Mouse (Mus musculus) neural tube, embryonic 14.5 days (tissue): ENCODE results near the gene Jak2. TPM values are rescaled to one million over a fixed set of nuclear protein-coding genes. Genes with fewer than 3 reads are reported as not detected.

Experiments
- ATAC-seq: fragments of 200-750 bp; cut with Nextera tagmentation; 2 replicates; pipeline ENCODE4 v1.8.0; 2017; ENCODE audit warnings: low read depth, mild to moderate bottlenecking, moderate TSS enrichment, moderate library complexity
- H3K27ac ChIP-seq: fragments of 300-500 bp; sonication (generic); 2 replicates; pipeline ENCODE4 v1.5.1; 2014; ENCODE audit warnings: low read depth, mild to moderate bottlenecking, control low read depth, low read length, moderate library complexity, mixed read lengths
- H3K27me3 ChIP-seq: fragments of 300-500 bp; sonication (generic); 2 replicates; pipeline ENCODE4 v1.6.1; 2014; ENCODE audit warnings: low read length; ENCODE audit not compliant: control insufficient read depth, insufficient read depth
- H3K36me3 ChIP-seq: fragments of 300-500 bp; sonication (generic); 2 replicates; pipeline ENCODE4 v1.6.1; 2014; ENCODE audit warnings: low read length, mixed read lengths; ENCODE audit not compliant: control insufficient read depth, insufficient read depth
- H3K4me1 ChIP-seq: fragments of 300-500 bp; sonication (generic); 2 replicates; pipeline ENCODE4 v1.6.1; 2014; ENCODE audit warnings: low read length; ENCODE audit not compliant: control insufficient read depth, insufficient read depth
- H3K4me2 ChIP-seq: fragments of 300-500 bp; sonication (generic); 2 replicates; pipeline ENCODE4 v1.6.1; 2014; ENCODE audit warnings: mild to moderate bottlenecking, low read depth, low read length, control low read depth
- H3K4me3 ChIP-seq: fragments of 300-500 bp; sonication (generic); 2 replicates; pipeline ENCODE4 v1.5.1; 2014; ENCODE audit warnings: low read depth, low read length, control low read depth, mixed read lengths
- H3K9ac ChIP-seq: fragments of 300-500 bp; sonication (generic); replicated peaks from 2 replicates; pipeline ENCODE4 v1.6.1; 2014; ENCODE audit warnings: low read depth, mild to moderate bottlenecking, control low read depth, low read length, mixed read lengths
- H3K9me3 ChIP-seq: fragments of 300-500 bp; sonication (generic); 2 replicates; pipeline ENCODE4 v1.6.1; 2016; ENCODE audit warnings: low read length; ENCODE audit not compliant: control insufficient read depth
- WGBS: fragments of 180-500 bp; shearing (Covaris S2); extraction: QIAGEN DNeasy Blood & Tissue Kit; methylation state at CpG from one replicate; pipeline ENCODE4 v1.1.7; 2014; 5-methylcytosine and 5-hydroxymethylcytosine counted together
- polyA plus RNA-seq: library from polyadenylated mRNA; unstranded; fragments of >200 nt; fragmentation: Nextera tagmentation; extraction: Ambion mirVana; gene quantifications from 2 replicates; pipeline ENCODE4 v1.2.1, GENCODE M21; 2014

Gene Jak2
- 18.5 and 22.0 TPM in 2 replicates for polyA plus RNA-seq

DNA sequence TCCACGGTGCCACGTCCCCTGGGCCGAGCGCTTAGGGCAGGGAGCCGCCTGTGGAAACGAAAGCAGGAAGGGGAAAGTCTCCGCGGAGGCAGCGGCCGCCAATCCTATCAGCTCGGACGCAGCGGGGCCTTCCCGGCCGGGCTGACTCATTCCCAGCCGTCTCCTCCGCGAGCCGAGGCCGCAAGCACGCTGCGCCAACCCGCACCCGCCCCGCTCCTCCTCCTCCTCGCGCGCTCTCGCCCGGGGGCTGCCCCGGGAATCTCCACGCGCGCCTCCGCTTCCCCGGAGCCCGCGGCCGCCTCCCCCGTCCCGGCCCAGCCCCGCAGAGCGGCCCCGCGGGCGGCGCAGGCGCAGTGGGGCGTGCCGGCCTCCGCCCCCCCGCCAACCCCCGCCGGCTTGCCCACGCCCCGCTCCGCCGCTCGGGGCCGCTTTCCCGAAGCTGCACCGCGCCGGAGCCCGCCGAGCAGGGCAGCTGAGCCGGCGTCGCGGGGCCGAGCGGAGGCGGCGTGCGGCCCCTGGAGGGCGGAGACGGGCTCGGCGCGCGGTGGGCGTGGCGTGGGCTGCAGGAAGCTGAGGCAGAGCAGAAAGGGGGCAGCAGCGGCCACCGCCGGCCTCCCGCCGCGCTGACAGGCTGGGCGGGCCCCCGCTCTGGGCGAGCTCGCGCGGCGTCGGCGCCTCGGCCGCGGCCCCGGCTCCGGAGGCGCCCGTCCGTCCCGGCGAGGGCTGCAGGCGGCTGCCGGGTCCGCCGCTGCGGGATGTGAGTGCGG lies at the start of gene Jak2:
Gene Jak2, plus strand, starts transcription at position 638 of the 767 bp plus-strand sequence.
- ATAC-seq: peak; percentile 94
- Histone ChIP-seq H3K27ac (peak within 1 kb of the TSS; percentile 95), H3K4me3 (peak within 1 kb of the TSS; percentile 97), H3K36me3 (no peaks in the 10 kb centered on the region), H3K4me2 (peak within 1 kb of the TSS; percentile 75), H3K9me3 (no peaks in the 10 kb centered on the region), H3K9ac (peak within 1 kb of the TSS; percentile 99), H3K4me1 (peaks cover 38% of the 10 kb centered on the region), H3K27me3 (no peaks in the 10 kb centered on the region)
- WGBS: under 1% methylated on average over 45 of the region's 114 CpGs

DNA sequence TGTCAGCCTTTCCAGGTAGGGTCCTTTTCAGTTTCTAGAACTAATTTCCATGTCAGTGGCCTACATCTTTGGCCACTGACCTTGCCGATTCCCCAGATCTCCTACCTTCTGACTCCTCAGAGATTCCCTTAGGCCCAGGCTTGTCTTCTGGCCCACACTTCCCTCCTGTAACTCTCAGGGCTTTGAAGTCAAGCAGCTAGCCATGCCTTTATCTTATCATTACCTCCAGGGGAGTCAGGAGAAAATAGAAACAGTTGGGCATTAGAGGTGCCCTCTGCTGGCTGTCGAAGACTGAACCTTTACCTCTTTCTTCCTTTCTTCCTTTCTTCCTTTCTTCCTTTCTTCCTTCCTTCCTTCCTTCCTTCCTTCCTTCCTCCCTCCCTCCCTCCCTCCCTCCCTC lies 48.3 kb upstream of the Jak2 start:
- 70% methylated on average over 2 of the region's 2 CpGs for WGBS
- no peaks in the 10 kb centered on the region for H3K27me3 ChIP-seq
- H3K4me1 ChIP-seq: no peaks in the 10 kb centered on the region
- no peak for ATAC-seq
- H3K4me2 ChIP-seq: no peak overlapping the region
- no peak overlapping the region for H3K27ac ChIP-seq
- H3K36me3 ChIP-seq: no peaks in the 10 kb centered on the region
- no peaks in the 10 kb centered on the region for H3K9me3 ChIP-seq
- no peak overlapping the region for H3K9ac ChIP-seq
- H3K4me3 ChIP-seq: no peak overlapping the region

DNA sequence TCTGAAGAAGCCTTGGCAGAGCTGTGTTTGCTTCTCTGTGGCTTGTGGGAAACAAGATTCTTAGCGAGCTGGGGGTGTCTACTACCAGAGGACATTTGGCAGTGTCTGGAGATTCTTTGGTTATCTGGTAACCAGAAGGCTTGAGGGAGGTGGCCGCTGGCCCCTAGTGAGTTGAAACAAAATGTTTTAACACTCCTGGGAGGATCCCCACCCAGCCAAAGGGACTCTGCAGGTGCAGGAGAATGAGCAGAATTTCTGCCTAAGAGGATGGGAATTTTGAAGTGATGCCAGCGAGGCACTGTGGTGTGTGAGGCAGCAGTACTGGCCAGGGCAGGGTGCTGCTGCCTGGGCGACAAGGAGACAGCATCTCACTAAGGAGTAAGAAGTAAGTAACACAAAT lies 47.0 kb upstream of the Jak2 start:
- no peak overlapping the region for H3K4me2 ChIP-seq
- no peak overlapping the region for H3K9ac ChIP-seq
- no peaks in the 10 kb centered on the region for H3K36me3 ChIP-seq
- no peaks in the 10 kb centered on the region for H3K27me3 ChIP-seq
- ATAC-seq: no peak
- no peak overlapping the region for H3K4me3 ChIP-seq
- H3K4me1 ChIP-seq: no peaks in the 10 kb centered on the region
- no peaks in the 10 kb centered on the region for H3K9me3 ChIP-seq
- WGBS: 84% methylated on average over 4 of the region's 4 CpGs
- H3K27ac ChIP-seq: no peak overlapping the region

DNA sequence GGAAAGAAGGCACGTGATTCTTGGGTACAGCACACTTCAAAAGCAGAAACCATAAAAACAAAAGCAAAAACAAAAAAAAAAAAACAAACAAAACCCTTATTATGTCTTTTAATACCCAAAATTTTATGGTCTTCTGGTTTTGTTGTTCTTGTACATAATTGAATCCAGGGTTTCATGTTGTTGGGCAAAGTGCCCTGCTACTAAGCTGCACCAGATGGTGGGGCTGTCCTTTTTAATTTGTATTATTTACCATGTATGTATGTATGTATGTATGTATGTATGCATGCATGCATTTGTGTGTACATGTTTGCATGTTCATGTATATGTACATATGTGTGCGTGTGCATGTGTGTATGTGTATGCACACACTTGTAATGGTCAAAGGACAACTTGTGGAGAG lies 46.4 kb upstream of the Jak2 start:
- H3K36me3 ChIP-seq: no peaks in the 10 kb centered on the region
- ATAC-seq: no peak
- no peak overlapping the region for H3K4me2 ChIP-seq
- no peak overlapping the region for H3K9ac ChIP-seq
- H3K27ac ChIP-seq: no peak overlapping the region
- no peaks in the 10 kb centered on the region for H3K4me1 ChIP-seq
- no peak overlapping the region for H3K4me3 ChIP-seq
- no peaks in the 10 kb centered on the region for H3K9me3 ChIP-seq
- no peaks in the 10 kb centered on the region for H3K27me3 ChIP-seq
- WGBS: 78% methylated on average over 2 of the region's 2 CpGs

DNA sequence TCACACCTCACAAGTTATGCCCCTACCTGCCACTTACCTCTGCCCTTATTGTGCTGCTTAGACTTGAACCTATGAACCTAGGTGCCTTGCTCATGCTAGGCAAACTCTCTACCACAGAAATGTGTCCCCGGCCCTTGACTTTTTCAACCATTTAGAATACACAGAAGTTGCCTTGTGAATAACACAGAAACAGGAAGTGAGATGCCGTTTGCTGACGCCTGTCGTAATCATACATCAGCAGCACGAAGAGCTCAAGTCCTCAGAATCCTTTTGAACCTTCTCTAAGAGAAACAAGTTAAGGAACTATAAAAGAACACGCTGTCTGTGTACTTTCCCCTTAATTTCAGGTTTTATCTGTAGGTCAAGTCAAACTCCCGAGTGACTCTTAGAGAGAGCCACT lies 41.7 kb upstream of the Jak2 start:
- no peaks in the 10 kb centered on the region for H3K36me3 ChIP-seq
- H3K4me2 ChIP-seq: no peak overlapping the region
- H3K9ac ChIP-seq: no peak overlapping the region
- no peaks in the 10 kb centered on the region for H3K4me1 ChIP-seq
- H3K9me3 ChIP-seq: no peaks in the 10 kb centered on the region
- no peaks in the 10 kb centered on the region for H3K27me3 ChIP-seq
- H3K4me3 ChIP-seq: no peak overlapping the region
- no peak overlapping the region for H3K27ac ChIP-seq
- ATAC-seq: no peak
- WGBS: 89% methylated on average over 7 of the region's 7 CpGs

DNA sequence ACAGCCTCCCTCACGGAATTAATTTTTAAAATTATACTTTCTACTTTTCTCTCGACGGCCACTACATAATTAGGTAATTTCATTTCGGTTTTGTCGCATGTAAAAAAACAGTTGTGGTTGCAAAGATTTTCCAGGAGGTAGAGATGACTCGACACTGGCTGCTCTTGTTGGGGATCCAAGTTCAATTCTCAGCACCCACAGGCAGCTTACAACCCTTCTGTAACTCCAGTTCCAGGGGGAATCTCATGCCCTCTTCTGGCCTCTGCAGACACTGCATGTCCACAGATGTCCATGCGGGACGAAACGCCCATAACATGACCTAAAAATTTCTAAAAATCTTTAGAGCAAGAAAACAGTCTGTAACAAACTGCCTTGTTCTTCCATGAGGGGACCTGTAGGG lies 41.3 kb upstream of the Jak2 start:
- Histone ChIP-seq H3K27ac (no peak overlapping the region), H3K4me1 (no peaks in the 10 kb centered on the region), H3K36me3 (no peaks in the 10 kb centered on the region), H3K9ac (no peak overlapping the region), H3K4me2 (no peak overlapping the region), H3K9me3 (no peaks in the 10 kb centered on the region), H3K4me3 (no peak overlapping the region), H3K27me3 (no peaks in the 10 kb centered on the region)
- no peak for ATAC-seq
- 93% methylated on average over 9 of the region's 9 CpGs for WGBS

DNA sequence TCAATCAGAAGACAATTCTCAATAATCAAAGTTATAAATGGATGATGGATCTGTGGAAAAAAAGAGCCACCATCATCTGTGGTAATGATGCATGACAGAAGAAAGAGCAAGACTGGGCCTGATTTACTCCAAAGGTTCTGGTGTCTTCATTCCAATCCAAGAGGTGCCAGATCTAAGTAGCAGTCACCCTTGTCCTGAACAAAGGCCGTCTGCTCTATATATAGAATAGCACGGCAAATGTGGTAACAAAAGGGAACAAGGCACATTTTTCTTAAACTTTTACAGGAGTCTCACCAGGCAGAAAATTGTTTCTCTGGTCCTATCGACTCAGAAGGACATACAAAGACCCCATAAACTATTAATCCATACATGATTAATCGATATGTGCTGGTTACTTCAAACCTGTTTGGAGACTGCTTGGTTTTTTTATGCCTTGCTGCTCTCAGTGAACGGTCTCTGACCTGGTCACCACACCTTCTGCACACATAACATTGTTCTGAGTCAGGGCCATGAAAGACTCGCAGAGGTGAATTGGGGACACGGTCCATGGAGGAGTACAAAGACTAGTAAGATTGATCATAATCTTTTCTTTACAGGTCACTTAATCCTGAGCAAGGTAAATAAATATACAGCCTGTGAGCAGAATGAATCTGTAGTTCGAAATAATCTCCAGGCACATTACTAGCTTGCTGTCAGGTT lies 35.7 kb upstream of the Jak2 start:
- H3K36me3 ChIP-seq: no peaks in the 10 kb centered on the region
- no peak overlapping the region for H3K4me2 ChIP-seq
- no peak overlapping the region for H3K4me3 ChIP-seq
- no peak overlapping the region for H3K9ac ChIP-seq
- H3K27me3 ChIP-seq: no peaks in the 10 kb centered on the region
- WGBS: 47% methylated on average over 8 of the region's 8 CpGs
- H3K9me3 ChIP-seq: no peaks in the 10 kb centered on the region
- H3K27ac ChIP-seq: no peak overlapping the region
- H3K4me1 ChIP-seq: no peaks in the 10 kb centered on the region
- no peak for ATAC-seq

DNA sequence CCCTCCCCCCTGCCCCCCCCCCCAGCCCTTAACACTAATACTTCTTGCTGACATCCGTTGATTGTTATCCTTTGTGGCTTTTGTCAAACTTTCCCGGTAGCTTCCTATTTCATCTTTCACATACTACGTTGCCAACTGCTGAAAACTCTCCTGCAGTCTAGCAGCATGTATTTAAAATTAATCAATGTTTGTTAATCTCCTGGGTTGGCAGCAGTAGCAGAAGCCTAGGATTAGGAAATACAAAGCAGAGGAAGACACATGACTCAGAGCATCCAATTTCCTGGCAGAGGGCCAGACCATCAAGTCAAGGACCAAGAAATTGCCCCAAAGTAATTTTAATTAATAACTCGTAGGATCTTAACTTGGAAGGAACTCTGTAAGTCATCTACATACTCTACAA lies 29.8 kb upstream of the Jak2 start:
- no peak overlapping the region for H3K4me3 ChIP-seq
- no peaks in the 10 kb centered on the region for H3K27me3 ChIP-seq
- H3K27ac ChIP-seq: no peak overlapping the region
- H3K4me2 ChIP-seq: no peak overlapping the region
- H3K4me1 ChIP-seq: no peaks in the 10 kb centered on the region
- H3K9ac ChIP-seq: no peak overlapping the region
- no peaks in the 10 kb centered on the region for H3K36me3 ChIP-seq
- no peak for ATAC-seq
- 81% methylated on average over 4 of the region's 4 CpGs for WGBS
- H3K9me3 ChIP-seq: no peaks in the 10 kb centered on the region

DNA sequence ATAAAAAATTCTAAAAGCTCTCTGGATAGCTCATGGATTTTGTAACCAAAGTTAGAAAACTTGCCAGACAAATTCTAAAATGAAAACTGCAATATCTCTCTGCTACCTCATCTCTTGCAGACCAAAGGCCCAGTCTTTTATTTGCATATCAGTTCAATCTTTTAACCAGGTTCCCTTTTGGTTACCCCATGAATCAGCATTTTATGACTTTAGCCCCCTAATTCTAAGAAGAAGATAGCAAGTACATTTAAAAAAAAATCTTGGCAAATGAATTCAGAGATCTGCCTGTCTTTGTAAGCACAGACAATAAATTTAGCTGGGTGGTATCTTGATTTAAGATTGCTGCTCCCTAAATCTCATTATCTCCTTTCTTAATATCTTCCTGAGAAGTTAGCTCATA lies 26.7 kb upstream of the Jak2 start:
- Histone ChIP-seq H3K9ac (no peak overlapping the region), H3K4me2 (no peak overlapping the region), H3K36me3 (no peaks in the 10 kb centered on the region), H3K9me3 (no peaks in the 10 kb centered on the region), H3K4me1 (no peaks in the 10 kb centered on the region), H3K27ac (no peak overlapping the region), H3K4me3 (no peak overlapping the region), H3K27me3 (no peaks in the 10 kb centered on the region)
- no peak for ATAC-seq
